Mouse (Mus musculus) adrenal gland, postnatal 10 days (tissue): ENCODE results near the gene Ehhadh. TPM values are rescaled to one million over a fixed set of nuclear protein-coding genes. Genes with fewer than 3 reads are reported as not detected.
"Not testable (repeated sequence)": the region's sequence is repeated elsewhere in the genome, so short reads cannot be mapped to it uniquely, and the experiment has no call there.

ENCODE experiments used
- DNase-seq: peaks from one replicate; pipeline ENCODE4 v3.0.0; 2021; ENCODE audit warnings: mixed read lengths
- total RNA-seq, 2 experiments: library from RNA; stranded (reverse); gene quantifications; 2 replicates each; pipeline ENCODE4 v1.2.3; 2021

Gene Ehhadh
- total RNA-seq, 2 experiments from 2014 or later: 89.8 to 136 TPM

- no peak for DNase-seq
These were observed 7.1 kb upstream of the Ehhadh start for GRCm38 (mm10) chr16:21794697-21795045.

- peak; percentile 95 for DNase-seq
These were observed 6.5 kb upstream of the Ehhadh start, which contains the start of gene Map3k13 for GRCm38 (mm10) chr16:21793875-21794696. TSS of gene Map3k13 (plus strand) at chr16:21794346.

GRCm38 (mm10) chr16:21793080-21793810 lies 5.6 kb upstream of the Ehhadh start:
- not testable (repeated sequence) for DNase-seq

GRCm38 (mm10) chr16:21791779-21792178 lies 4.2 kb upstream of the Ehhadh start:
- no peak for DNase-seq

- DNase-seq: no peak
These were observed 2.9 kb upstream of the Ehhadh start for GRCm38 (mm10) chr16:21790469-21790868.

GRCm38 (mm10) chr16:21789180-21789579 lies 1.6 kb upstream of the Ehhadh start:
- no peak for DNase-seq

- DNase-seq: no peak
These were observed 974 bp upstream of the Ehhadh start for GRCm38 (mm10) chr16:21788581-21788980.

GRCm38 (mm10) chr16:21786317-21786716 lies 1.3 kb downstream of the Ehhadh start:
- no peak for DNase-seq

GRCm38 (mm10) chr16:21785000-21785399 lies 2.6 kb downstream of the Ehhadh start:
- no peak for DNase-seq

GRCm38 (mm10) chr16:21782807-21783206 lies 4.8 kb downstream of the Ehhadh start:
- no peak for DNase-seq

GRCm38 (mm10) chr16:21781895-21782294 lies 5.7 kb downstream of the Ehhadh start:
- DNase-seq: no peak

GRCm38 (mm10) chr16:21781277-21781676 lies 6.3 kb downstream of the Ehhadh start:
- DNase-seq: no peak

- no peak for DNase-seq
These were observed 8.5 kb downstream of the Ehhadh start for GRCm38 (mm10) chr16:21779149-21779548.

GRCm38 (mm10) chr16:21778293-21778866 lies 9.2 kb downstream of the Ehhadh start:
- no peak for DNase-seq

- no peak for DNase-seq
These were observed 12.9 kb downstream of the Ehhadh start for GRCm38 (mm10) chr16:21774725-21775124.

- DNase-seq: no peak
These were observed 17.9 kb downstream of the Ehhadh start for GRCm38 (mm10) chr16:21769667-21770066.

GRCm38 (mm10) chr16:21768255-21768654 lies 19.4 kb downstream of the Ehhadh start:
- no peak for DNase-seq

- no peak for DNase-seq
These were observed 29.2 kb downstream of the Ehhadh start for GRCm38 (mm10) chr16:21758447-21758846.

- no peak for DNase-seq
These were observed 44.2 kb downstream of the Ehhadh start for GRCm38 (mm10) chr16:21743401-21743800.

GRCm38 (mm10) chr16:21742898-21743297 lies 44.7 kb downstream of the Ehhadh start:
- no peak for DNase-seq

- no peak for DNase-seq
These were observed 45.3 kb downstream of the Ehhadh start for GRCm38 (mm10) chr16:21742191-21742870.

- DNase-seq: no peak
These were observed 46.1 kb downstream of the Ehhadh start for GRCm38 (mm10) chr16:21741542-21741941.

- DNase-seq: no peak
These were observed 52.0 kb downstream of the Ehhadh start for GRCm38 (mm10) chr16:21735638-21736037.
